Mouse (Mus musculus): ENCODE measurements around the gene Tgtp2. TPM values are rescaled to one million over a fixed set of nuclear protein-coding genes. Genes with fewer than 3 reads are reported as not detected.

Tgtp2 gene
- polyA plus RNA-seq, 1 experiment from 2014 or later: not detected

Other genes starting within 250 kb of the Tgtp2 start
- gene Trim41, start 246.9 kb downstream of the Tgtp2 start, polyA plus RNA-seq (2016; fragmentation: Nextera tagmentation; extraction: Ambion mirVana): 4.2 and 4.6 TPM in 2 replicates
- gene Trim7, start 238.1 kb downstream of the Tgtp2 start, polyA plus RNA-seq (2016; fragmentation: Nextera tagmentation; extraction: Ambion mirVana): 0.14 and 0.16 TPM in 2 replicates
- gene Gm12184, start 237.6 kb downstream of the Tgtp2 start, polyA plus RNA-seq (2016; fragmentation: Nextera tagmentation; extraction: Ambion mirVana): 3.0 and 5.7 TPM in 2 replicates
- 1.1 TPM in 2 replicates for gene Irgm1, start 192.5 kb downstream of the Tgtp2 start, polyA plus RNA-seq (2016; fragmentation: Nextera tagmentation; extraction: Ambion mirVana)
- 0.14 TPM in 1 of 2 replicates, not detected in the other for gene Gm5431, start 162.0 kb downstream of the Tgtp2 start, polyA plus RNA-seq (2016; fragmentation: Nextera tagmentation; extraction: Ambion mirVana)
- gene Psme2b, start 118.0 kb downstream of the Tgtp2 start, polyA plus RNA-seq (2016; fragmentation: Nextera tagmentation; extraction: Ambion mirVana): 1.7 and 1.8 TPM in 2 replicates
- not detected in 2 replicates for gene Olfr56, start 85.3 kb downstream of the Tgtp2 start, polyA plus RNA-seq (2016; fragmentation: Nextera tagmentation; extraction: Ambion mirVana)
- 0.26 and 0.30 TPM in 2 replicates for gene 9930111J21Rik1, start 84.8 kb downstream of the Tgtp2 start, polyA plus RNA-seq (2016; fragmentation: Nextera tagmentation; extraction: Ambion mirVana)
- gene Gm12185, start 72.0 kb downstream of the Tgtp2 start, polyA plus RNA-seq (2016; fragmentation: Nextera tagmentation; extraction: Ambion mirVana): not detected in 2 replicates
- gene Tgtp1, start 70.0 kb downstream of the Tgtp2 start, polyA plus RNA-seq (2016; fragmentation: Nextera tagmentation; extraction: Ambion mirVana): not detected in 2 replicates
- gene 9930111J21Rik2, start 13.0 kb downstream of the Tgtp2 start, polyA plus RNA-seq (2016; fragmentation: Nextera tagmentation; extraction: Ambion mirVana): 0.16 and 0.20 TPM in 2 replicates
- 0.18 and 0.19 TPM in 2 replicates for gene Ifi47, start 12.4 kb upstream of the Tgtp2 start, polyA plus RNA-seq (2016; fragmentation: Nextera tagmentation; extraction: Ambion mirVana)
- not detected in 2 replicates for gene Olfr1396, start 50.7 kb upstream of the Tgtp2 start, polyA plus RNA-seq (2016; fragmentation: Nextera tagmentation; extraction: Ambion mirVana)
- not detected in 2 replicates for gene Olfr1395, start 78.1 kb upstream of the Tgtp2 start, polyA plus RNA-seq (2016; fragmentation: Nextera tagmentation; extraction: Ambion mirVana)
- gene Olfr1394, start 90.2 kb upstream of the Tgtp2 start, polyA plus RNA-seq (2016; fragmentation: Nextera tagmentation; extraction: Ambion mirVana): not detected in 2 replicates
- 0.23 and 0.31 TPM in 2 replicates for gene Btnl9, start 123.0 kb upstream of the Tgtp2 start, polyA plus RNA-seq (2016; fragmentation: Nextera tagmentation; extraction: Ambion mirVana)
- gene Zfp62, start 139.1 kb upstream of the Tgtp2 start, polyA plus RNA-seq (2016; fragmentation: Nextera tagmentation; extraction: Ambion mirVana): 46.8 and 50.0 TPM in 2 replicates
- 34.8 and 40.3 TPM in 2 replicates for gene Mgat1, start 180.0 kb upstream of the Tgtp2 start, polyA plus RNA-seq (2016; fragmentation: Nextera tagmentation; extraction: Ambion mirVana)
- 0.10 TPM in 1 of 2 replicates, not detected in the other for gene Olfr1393, start 214.1 kb upstream of the Tgtp2 start, polyA plus RNA-seq (2016; fragmentation: Nextera tagmentation; extraction: Ambion mirVana)
- 0.06 TPM in 1 of 2 replicates, not detected in the other for gene Olfr1392, start 221.1 kb upstream of the Tgtp2 start, polyA plus RNA-seq (2016; fragmentation: Nextera tagmentation; extraction: Ambion mirVana)
- not detected in 2 replicates for gene Olfr10, start 240.5 kb upstream of the Tgtp2 start, polyA plus RNA-seq (2016; fragmentation: Nextera tagmentation; extraction: Ambion mirVana)

All from embryonic facial prominence, embryonic 10.5 days (tissue).